ENCODE assay signal across 8 mouse cellular contexts in the genomic region with DNA sequence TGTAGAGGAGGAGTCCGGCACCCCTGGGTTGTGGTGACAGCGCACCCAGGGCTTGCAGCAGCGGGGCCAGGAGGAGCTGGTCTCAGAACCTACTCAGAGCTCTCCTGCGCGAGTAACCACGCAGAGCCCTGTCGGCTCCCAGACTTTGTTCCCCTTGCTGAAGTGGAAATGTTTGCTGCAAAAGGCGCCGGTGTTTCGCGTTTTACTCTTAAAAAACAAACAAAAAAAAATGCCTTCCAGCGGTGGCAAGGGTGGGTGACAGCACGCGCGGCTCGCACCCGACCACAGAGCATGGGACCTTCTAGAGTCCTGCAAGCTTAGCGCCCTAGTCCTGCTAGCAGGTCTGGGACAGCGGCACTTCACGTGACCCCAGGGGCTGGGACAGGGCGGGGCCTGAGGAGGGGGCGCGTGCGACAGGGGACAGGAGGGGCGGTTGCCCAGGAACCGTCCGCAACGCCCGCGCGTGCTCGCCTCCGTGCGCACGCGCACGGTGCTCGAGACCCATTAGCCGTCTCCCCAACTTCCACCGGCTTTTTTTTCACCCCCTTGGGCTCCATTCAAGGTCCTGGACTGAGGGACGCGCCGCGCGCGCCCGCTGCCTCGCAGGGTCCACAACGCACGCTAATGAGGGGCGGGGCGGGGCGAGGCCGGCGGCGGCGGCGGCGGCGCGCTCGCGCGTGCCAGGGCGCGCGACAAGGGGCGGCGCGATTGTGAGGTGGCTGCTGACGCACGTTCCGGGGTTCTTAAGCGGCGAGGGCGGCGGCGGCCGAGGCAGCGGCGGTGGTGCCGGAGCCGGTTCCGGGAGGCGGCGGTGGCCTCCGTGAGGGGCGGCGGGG. TPM values are rescaled to one million over a fixed set of nuclear protein-coding genes. Genes with fewer than 3 reads are reported as not detected.
DNase-seq lines count a peak whose midpoint lies in the region; ATAC-seq and TF ChIP-seq lines count a peak whose summit lies in the region.

Cpeb2 (plus strand) TSS at position 691 of the 836 bp plus-strand sequence.

- H3K4me2 ChIP-seq in hindbrain, embryonic 11.5 days (replicated peaks; ENCODE audit: low read depth, low read length) = peak within 1 kb of the TSS; percentile 85

- peak within 1 kb of the TSS; percentile 83 for H3K9ac ChIP-seq in MEL (ENCODE audit: control insufficient read depth, low read depth, low read length, poor library complexity, severe bottlenecking)
- peak within 1 kb of the TSS; percentile 92 for H3K9ac ChIP-seq in hindbrain, embryonic 11.5 days (ENCODE audit: low read depth, low read length)

- peak within 1 kb of the TSS; percentile 84 for H3K27ac ChIP-seq in MEL (ENCODE audit: control insufficient read depth, low read depth, low read length)
- peak within 1 kb of the TSS; percentile 100 for H3K27ac ChIP-seq in cerebellum, adult 2 months (ENCODE audit: insufficient read depth, low read length)
- peak within 1 kb of the TSS; percentile 98 for H3K27ac ChIP-seq in hindbrain, embryonic 11.5 days (ENCODE audit: low read depth, low read length)

- TF ChIP-seq POLR2A in MEL (IDR thresholded peaks at IDR 0.05; ENCODE audit: control insufficient read depth in 1 of 2, insufficient read depth in 1 of 2, low read depth in 1 of 2, low read length in 2 of 2, poor library complexity in 1 of 2) = peak; percentile 91 to 100
- peak; percentile 92 for TF ChIP-seq POLR2A in cerebellum, adult 2 months (IDR thresholded peaks at IDR 0.05; ENCODE audit: borderline replicate concordance, insufficient read depth, low read length)

- no peak; the same call in 1 of the 2 replicates for TF ChIP-seq RAD21 in MEL (IDR thresholded peaks at IDR 0.05; ENCODE audit: low read depth, low read length)

- H3K4me1 ChIP-seq in MEL (ENCODE audit: control insufficient read depth in 1 of 2, insufficient read depth in 2 of 2, low read length in 2 of 2) = peaks cover 5 to 15% of the 10 kb centered on the region in 2 experiments; a peak in 3 of 4 replicates
- H3K4me1 ChIP-seq in cerebellum, adult 2 months (ENCODE audit: control insufficient read depth, insufficient read depth, low read length) = no peaks in the 10 kb centered on the region
- no peaks in the 10 kb centered on the region for H3K4me1 ChIP-seq in hindbrain, embryonic 11.5 days (replicated peaks; ENCODE audit: control insufficient read depth, insufficient read depth, low read length)

- H3K27me3 ChIP-seq in MEL (ENCODE audit: control insufficient read depth in 1 of 2, insufficient read depth in 2 of 2, low read length in 2 of 2) = no peaks in the 10 kb centered on the region
- H3K27me3 ChIP-seq in cerebellum, adult 2 months (ENCODE audit: control insufficient read depth, insufficient read depth, low read length) = no peaks in the 10 kb centered on the region
- no peaks in the 10 kb centered on the region for H3K27me3 ChIP-seq in hindbrain, embryonic 11.5 days (ENCODE audit: control insufficient read depth, insufficient read depth, low read length)

- peak; percentile 96 for DNase-seq in MEL (ENCODE audit: low read depth, low spot score)
- peak; percentile 96 for DNase-seq in cerebellum, adult 2 months
- DNase-seq in frontal cortex, adult 2 months (ENCODE audit: extremely low spot score in 1 of 2, low spot score in 1 of 2) = peak; percentile 89 to 92
- peak; percentile 94 for DNase-seq in hindbrain, embryonic 11.5 days (ENCODE audit: low spot score)
- DNase-seq in layer of hippocampus, postnatal 10 days (ENCODE audit: low spot score in 2 of 2) = peak; percentile 91 to 95
- peak; percentile 95 for DNase-seq in lung, postnatal 10 days
- peak; percentile 97 for DNase-seq in ovary, postnatal 36 days (ENCODE audit: low spot score)
- peak; percentile 89 for DNase-seq in thymus, postnatal 25 days

- H3K79me2 ChIP-seq in MEL (ENCODE audit: control insufficient read depth, insufficient read depth, low read length, poor library complexity) = peaks cover 21% of the 10 kb centered on the region

- ATAC-seq in hindbrain, embryonic 11.5 days (ENCODE audit: low FRiP score) = peak; percentile 95

- TF ChIP-seq EP300 in MEL (IDR thresholded peaks at IDR 0.05; ENCODE audit: low read depth in 1 of 2, low read length in 2 of 2) = no peak

- TF ChIP-seq CTCF in MEL (IDR thresholded peaks at IDR 0.05 in 2 of 3, conservative IDR thresholded peaks at IDR 0.05 in 1 of 3; ENCODE audit: control insufficient read depth in 1 of 3, insufficient read depth in 1 of 3, low read depth in 2 of 3, low read length in 3 of 3, poor library complexity in 1 of 3, severe bottlenecking in 1 of 3) = no peak
- no peak for TF ChIP-seq CTCF in cerebellum, adult 2 months (IDR thresholded peaks at IDR 0.05; ENCODE audit: borderline replicate concordance, insufficient read depth, low read depth, low read length)

- WGBS in cerebellum, adult 2 months = under 1% methylated on average over 83 of the region's 89 CpGs
- 1% methylated on average over 62 of the region's 89 CpGs for whole genome bisulfite sequencing in hindbrain, embryonic 11.5 days

- H3K36me3 ChIP-seq in MEL (ENCODE audit: control insufficient read depth in 1 of 2, insufficient read depth in 2 of 2, low read length in 2 of 2) = peaks cover 0 to 11% of the 10 kb centered on the region in 2 experiments; a peak in 2 of 4 replicates
- H3K36me3 ChIP-seq in hindbrain, embryonic 11.5 days (ENCODE audit: control insufficient read depth, insufficient read depth, low read length) = no peaks in the 10 kb centered on the region

- no peaks in the 10 kb centered on the region for H3K9me3 ChIP-seq in MEL (replicated peaks; ENCODE audit: insufficient read depth, low read length)
- H3K9me3 ChIP-seq in hindbrain, embryonic 11.5 days (ENCODE audit: control insufficient read depth, low read length) = no peaks in the 10 kb centered on the region

- peak within 1 kb of the TSS; percentile 62 to 96 for H3K4me3 ChIP-seq in MEL (ENCODE audit: control insufficient read depth in 1 of 2, insufficient read depth in 1 of 2, low read depth in 2 of 2, low read length in 2 of 2)
- H3K4me3 ChIP-seq in cerebellum, adult 2 months (replicated peaks; ENCODE audit: insufficient read depth, low read depth, low read length) = peak within 1 kb of the TSS; percentile 99
- peak within 1 kb of the TSS; percentile 94 for H3K4me3 ChIP-seq in hindbrain, embryonic 11.5 days (ENCODE audit: low read depth, low read length)

TF ChIP-seq in MEL, 35 proteins besides CTCF, POLR2A, EP300 and RAD21 (continues in another document):
- TF ChIP-seq MEF2A (IDR thresholded peaks at IDR 0.05; ENCODE audit: extremely low read depth, insufficient replicate concordance, low read depth, low read length, poor library complexity, severe bottlenecking) (peak; percentile 54; the same call in 1 of the 2 replicates), HCFC1 (IDR thresholded peaks at IDR 0.05; ENCODE audit: low read depth, low read length) (peak; percentile 35; the same call in 1 of the 2 replicates), TCF12 (IDR thresholded peaks at IDR 0.05; ENCODE audit: low read depth, low read length) (peak; percentile 66), ETS1 (IDR thresholded peaks at IDR 0.05; ENCODE audit: low read depth, low read length) (peak; percentile 39), UBTF (IDR thresholded peaks at IDR 0.05; ENCODE audit: borderline replicate concordance, insufficient read depth, low read depth, low read length) (no peak), TBP (IDR thresholded peaks at IDR 0.05; ENCODE audit: low read depth, low read length) (peak; percentile 66), MXI1 (IDR thresholded peaks at IDR 0.05; ENCODE audit: low read depth, low read length) (0 out of 2 replicates have a peak, but pooled peaks have one; percentile 88), CHD1 (IDR thresholded peaks at IDR 0.05; ENCODE audit: low read depth, low read length) (no peak), GATA1 (IDR thresholded peaks at IDR 0.05; ENCODE audit: low read depth, low read length) (no peak), NELFE (IDR thresholded peaks at IDR 0.05; ENCODE audit: low read depth, low read length) (peak; percentile 98), POLR2AphosphoS2 (IDR thresholded peaks at IDR 0.05; ENCODE audit: low read length) (peak; percentile 92), NRF1 (IDR thresholded peaks at IDR 0.05; ENCODE audit: insufficient read depth, low read depth, low read length, poor library complexity, severe bottlenecking) (peak; percentile 86), ELF1 (IDR thresholded peaks at IDR 0.05; ENCODE audit: low read depth, low read length) (peak; percentile 51; the same call in 1 of the 2 replicates), USF2 (IDR thresholded peaks at IDR 0.05; ENCODE audit: borderline replicate concordance in 1 of 2, insufficient read depth in 1 of 2, low read depth in 1 of 2, low read length in 2 of 2) (peak in 1 of 2 experiments; percentile 82; a peak in 2 of 4 replicates), POLR2AphosphoS5 (IDR thresholded peaks at IDR 0.05; ENCODE audit: borderline replicate concordance, low read depth, low read length) (no peak; the same call in 1 of the 2 replicates), TAL1 (IDR thresholded peaks at IDR 0.05; ENCODE audit: low read length) (no peak), MYC (IDR thresholded peaks at IDR 0.05; ENCODE audit: low read depth, low read length) (peak; percentile 57; the same call in 1 of the 2 replicates), ZNF384 (IDR thresholded peaks at IDR 0.05; ENCODE audit: low read depth, low read length) (peak; percentile 80), ZC3H11A (IDR thresholded peaks at IDR 0.05; ENCODE audit: low read depth, low read length) (no peak), ZMIZ1 (IDR thresholded peaks at IDR 0.05; ENCODE audit: low read depth, low read length) (peak; percentile 94), MAZ (IDR thresholded peaks at IDR 0.05; ENCODE audit: low read depth, low read length) (peak; percentile 92; the same call in 1 of the 2 replicates), SMC3 (IDR thresholded peaks at IDR 0.05; ENCODE audit: low read depth, low read length) (0 out of 2 replicates have a peak, but pooled peaks have one; percentile 19), MAX (IDR thresholded peaks at IDR 0.05; ENCODE audit: low read length) (peak; percentile 77; the same call in 1 of the 2 replicates), SIN3A (IDR thresholded peaks at IDR 0.05; ENCODE audit: low read length) (peak; percentile 58), RCOR1 (IDR thresholded peaks at IDR 0.05; ENCODE audit: low read depth, low read length) (0 out of 2 replicates have a peak, but pooled peaks have one; percentile 21), GABPA (IDR thresholded peaks at IDR 0.05; ENCODE audit: low read depth, low read length) (no peak)

RNA-seq across cellular contexts. Expression of gene Cpeb2, which starts in this region (rescaled TPM):
- total RNA-seq in MEL (2012; rRNA removed) = 0.69 and 0.82 TPM in 2 replicates
- 1 to 10 TPM in 1 of 2 experiments, not detected in 1; 2.0 TPM for polyA plus RNA-seq in MEL (2012; ENCODE audit: insufficient read depth in 1 of 2, insufficient read length in 2 of 2, low read depth in 1 of 2, low replicate concordance in 2 of 2, missing spikeins in 1 of 2)
- 31.1 and 31.8 TPM in 2 replicates for polyA plus RNA-seq in cerebellum, adult 2 months (2012; rRNA removed)
- polyA plus RNA-seq in frontal cortex, adult 2 months (2012; rRNA removed) = 27.0 and 27.1 TPM in 2 replicates
- 6.2 and 6.8 TPM in 2 replicates for polyA plus RNA-seq in hindbrain, embryonic 11.5 days (2014; fragmentation: Nextera tagmentation; extraction: Ambion mirVana)
- total RNA-seq in layer of hippocampus, postnatal 10 days (2021) = 10 to 100 TPM; 59.8 to 62.2 TPM

Comparison
In these comparisons a context has a peak if more than half of its experiments do, and no peak if none do; other contexts are left out.
1. Peak in every context shown above with its lines: DNase-seq, ATAC-seq, H3K4me3 ChIP-seq and H3K27ac ChIP-seq.
2. RNA of gene Cpeb2 (total RNA-seq): 59.8 to 62.2 TPM in layer of hippocampus, postnatal 10 days; 0.69 to 0.82 TPM in MEL; every median in the first group is over 10 times any median in the second.